Mouse (Mus musculus) olfactory bulb, adult 2 months (tissue): ENCODE data around the gene Tmem210.

ENCODE experiments used
- CTCF ChIP-seq: fragments of 200-500 bp; IDR thresholded peaks from 2 replicates; pipeline ENCODE4 v1.5.1; 2012; ENCODE audit warnings: low read depth, mild to moderate bottlenecking, low read length, moderate library complexity; ENCODE audit not compliant: insufficient read depth
- POLR2A ChIP-seq: fragments of 200-500 bp; IDR thresholded peaks from 2 replicates; pipeline ENCODE4 v1.6.1; 2012; ENCODE audit warnings: mild to moderate bottlenecking, low read depth, low read length, moderate library complexity; ENCODE audit not compliant: insufficient read depth

GRCm38 (mm10) chr2:25240310-25240709, 47.6 kb upstream of the Tmem210 start:
- no peak for TF ChIP-seq POLR2A
- no peak for TF ChIP-seq CTCF
